Mouse (Mus musculus) retina, postnatal 1 day (tissue): ENCODE measurements at regions not wholly inside any gene's neighbourhood (a gene's known extent, or its start where the extent isn't known, plus 50 kb on each side); places are given as distances from the start of the nearest gene placed in this dataset.

ENCODE experiments used
- DNase-seq: peaks from one replicate; pipeline ENCODE4 v3.0.0-alpha.2; 2012

DNA sequence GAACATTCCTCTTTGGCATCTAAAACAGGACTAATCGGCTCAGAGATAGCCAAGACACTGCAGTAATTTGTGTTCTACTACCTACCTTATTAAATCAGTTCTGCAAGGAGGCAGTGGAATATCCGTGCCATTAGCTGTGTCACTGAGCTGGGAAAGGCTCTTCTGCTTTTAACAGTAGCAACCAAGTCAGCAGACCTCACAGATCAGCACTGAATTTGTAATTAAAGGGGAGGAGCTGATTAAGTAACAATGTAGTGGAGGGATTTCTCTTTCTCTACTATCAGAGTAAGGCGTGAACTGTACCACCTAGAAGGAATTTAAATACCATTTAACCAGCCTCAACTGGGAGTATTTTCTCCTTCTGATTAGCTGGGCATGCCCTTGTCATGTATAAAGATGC lies 504.3 kb upstream of the Atp10a start:
- no peak for DNase-seq

DNA sequence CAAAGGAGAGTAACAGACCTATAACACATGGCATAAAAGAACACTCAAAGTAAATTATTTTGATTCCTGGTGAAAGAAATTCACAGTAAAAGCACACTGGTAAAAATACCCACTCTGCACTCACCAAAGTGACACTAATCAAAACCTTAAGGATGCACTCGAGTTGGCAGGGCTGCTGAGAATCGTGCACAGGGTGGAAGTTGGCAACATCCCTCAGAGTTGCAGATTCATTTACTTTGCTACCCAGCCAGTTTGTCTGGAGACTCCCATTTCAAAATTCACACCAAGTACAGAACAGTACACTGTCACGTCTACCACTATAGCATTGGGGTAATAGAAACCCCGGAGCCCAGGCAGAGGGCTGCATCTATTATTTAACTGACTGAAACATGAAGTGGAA lies 471.1 kb upstream of the Atp10a start:
- DNase-seq = no peak

DNA sequence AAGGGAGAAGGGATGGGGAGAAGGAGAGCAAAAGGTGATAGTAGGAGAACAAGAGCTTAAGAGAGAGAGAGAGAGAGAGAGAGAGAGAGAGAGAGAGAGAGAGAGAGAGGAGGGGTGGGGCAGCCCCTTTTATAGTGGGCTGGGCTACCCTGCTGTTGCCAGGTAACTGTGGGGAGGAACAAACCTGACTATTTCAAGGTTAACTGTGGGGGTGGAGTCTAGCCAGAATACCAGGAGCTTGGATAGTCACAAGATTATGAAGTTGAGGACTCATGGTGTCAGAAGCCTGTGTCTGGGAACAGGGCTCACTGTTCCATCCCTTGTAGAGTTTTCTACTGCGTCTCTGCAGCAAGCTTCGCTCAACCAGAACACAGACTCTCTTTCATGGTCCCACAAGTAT lies 438.2 kb upstream of the Atp10a start:
- no peak for DNase-seq

DNA sequence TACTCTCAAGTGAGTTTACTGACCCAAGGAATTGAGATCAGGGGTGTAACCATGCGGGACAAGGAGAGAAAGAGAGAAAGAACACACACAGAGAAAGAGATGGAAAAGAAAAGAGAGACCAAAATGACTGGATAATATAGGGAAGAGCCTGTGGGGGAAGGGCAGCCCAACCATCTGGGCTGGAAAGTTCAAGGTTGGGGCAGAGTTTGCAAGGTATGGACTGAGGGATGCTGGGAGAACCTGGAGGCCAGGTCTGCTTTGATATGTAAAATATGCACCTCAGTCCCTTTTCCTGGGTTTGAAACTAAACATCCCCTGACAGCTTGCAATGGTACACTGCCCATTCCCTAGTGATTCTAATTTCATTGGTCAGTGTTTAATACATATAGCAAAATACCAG lies 431.2 kb upstream of the Atp10a start:
- no peak for DNase-seq

DNA sequence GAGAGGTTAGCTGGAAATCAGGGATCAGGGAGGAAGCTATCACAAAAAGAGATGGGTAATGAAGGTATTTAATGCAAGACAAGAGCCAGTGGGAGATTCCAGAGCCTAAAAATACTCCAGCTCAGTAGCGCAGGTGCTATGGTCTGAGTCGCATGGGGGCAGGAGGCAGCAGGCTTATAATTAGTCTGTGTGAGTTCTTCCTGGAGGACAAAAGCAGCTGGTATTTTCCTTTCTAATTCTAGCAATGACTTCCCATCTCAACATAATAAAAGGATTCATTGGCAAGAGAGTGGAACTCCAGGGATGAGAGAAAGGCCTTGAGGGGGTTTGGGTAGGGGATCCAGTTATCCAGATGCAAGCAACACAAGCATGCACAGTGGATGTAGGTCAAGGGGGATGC lies 430.3 kb upstream of the Atp10a start:
- DNase-seq = no peak

DNA sequence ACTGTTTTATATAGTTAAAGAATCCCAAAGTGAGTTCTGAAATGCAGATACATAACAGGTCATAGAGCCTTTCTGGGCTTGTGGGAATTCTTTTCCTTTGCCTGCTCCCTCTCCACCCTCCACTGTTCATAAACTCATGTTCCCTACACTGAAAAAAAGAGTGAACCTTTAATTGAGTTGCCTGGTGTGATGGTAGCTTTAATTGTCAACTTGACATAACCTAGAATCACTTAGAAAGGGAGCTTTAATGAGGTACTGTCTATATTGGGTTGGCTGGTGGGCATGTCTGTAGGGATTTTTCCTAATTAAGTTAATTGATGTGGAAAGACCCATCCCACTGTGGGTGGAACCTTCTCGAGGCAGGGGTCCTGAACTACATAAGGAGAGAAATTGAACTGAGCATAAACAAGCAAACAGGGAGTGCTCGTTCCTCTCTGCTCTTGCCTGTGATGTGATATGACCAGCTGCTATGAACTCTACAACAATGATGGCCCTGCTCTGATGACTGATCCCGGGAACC lies 425.7 kb upstream of the Atp10a start:
- DNase-seq = peak; percentile 23

DNA sequence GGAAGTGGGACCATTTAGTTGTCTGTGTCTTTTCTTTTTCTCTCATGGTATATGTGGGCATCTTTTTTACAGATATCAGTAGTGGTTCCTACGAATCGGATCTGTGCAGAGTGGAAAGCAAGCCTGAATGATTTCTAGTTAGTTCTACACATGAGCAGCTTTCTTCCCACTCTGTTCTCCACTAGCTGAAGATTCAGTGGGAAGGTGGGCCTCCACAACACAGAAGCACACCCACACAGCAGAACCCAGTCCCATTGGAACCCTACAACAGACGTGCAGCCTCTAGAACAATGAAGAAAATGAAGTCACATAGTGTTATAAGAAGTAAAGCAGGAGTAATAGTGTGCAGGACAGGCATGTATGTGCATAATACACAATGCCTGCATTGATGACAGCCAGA lies 425.0 kb upstream of the Atp10a start:
- no peak for DNase-seq

DNA sequence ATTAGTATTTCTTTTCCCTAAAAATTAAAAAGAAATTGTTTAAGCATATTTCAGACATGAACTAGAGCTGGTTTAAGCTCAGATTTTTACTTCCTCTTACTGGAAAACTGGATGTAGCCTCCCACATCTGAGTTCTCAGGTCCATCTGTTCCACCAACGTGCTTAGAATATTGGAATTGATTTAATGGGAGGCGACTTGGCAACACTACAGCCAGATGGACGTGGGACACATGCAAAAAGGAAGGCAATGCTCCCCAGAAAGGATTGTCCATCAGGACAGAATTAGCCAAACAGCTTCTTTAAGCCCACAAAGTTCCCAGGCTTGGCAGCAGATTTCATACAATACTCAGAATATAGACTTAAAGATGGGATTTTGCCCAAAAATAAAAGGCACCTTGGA lies 408.7 kb upstream of the Atp10a start:
- no peak for DNase-seq
